Mouse (Mus musculus) intestine, postnatal 0 days (tissue): ENCODE measurements at regions not wholly inside any gene's neighbourhood (a gene's known extent, or its start where the extent isn't known, plus 50 kb on each side); places are given as distances from the start of the nearest gene placed in this dataset.

Experiments used
- ATAC-seq: fragments of 200-750 bp; cut with Nextera tagmentation; 2 replicates; pipeline ENCODE4 v1.8.0; 2017; ENCODE audit warnings: mild to moderate bottlenecking, moderate TSS enrichment, moderate library complexity
- H3K27ac ChIP-seq: fragments of 300-500 bp; sonication (generic); 2 replicates; pipeline ENCODE4 v1.5.1; 2014; ENCODE audit warnings: mild to moderate bottlenecking, low read depth, low read length, moderate library complexity
- H3K27me3 ChIP-seq: fragments of 300-500 bp; sonication (generic); replicated peaks from 2 replicates; pipeline ENCODE4 v1.6.1; 2014; ENCODE audit warnings: low read length, mixed read lengths; ENCODE audit not compliant: control insufficient read depth, insufficient read depth
- H3K36me3 ChIP-seq: fragments of 300-500 bp; sonication (generic); 2 replicates; pipeline ENCODE4 v1.6.1; 2014; ENCODE audit warnings: mild to moderate bottlenecking, moderate library complexity; ENCODE audit not compliant: control insufficient read depth, insufficient read depth
- H3K4me1 ChIP-seq: fragments of 300-500 bp; sonication (generic); replicated peaks from 2 replicates; pipeline ENCODE4 v1.6.1; 2014; ENCODE audit warnings: antibody characterized with exemption, low read length, mixed read lengths; ENCODE audit not compliant: control insufficient read depth, insufficient read depth
- H3K4me2 ChIP-seq: fragments of 300-500 bp; sonication (generic); replicated peaks from 2 replicates; pipeline ENCODE4 v1.6.1; 2014; ENCODE audit warnings: low read depth, mild to moderate bottlenecking, moderate library complexity
- H3K4me3 ChIP-seq: fragments of 300-500 bp; sonication (generic); 2 replicates; pipeline ENCODE4 v1.5.1; 2014; ENCODE audit warnings: low read depth, low read length
- H3K9ac ChIP-seq: fragments of 300-500 bp; sonication (generic); 2 replicates; pipeline ENCODE4 v1.6.1; 2014; ENCODE audit warnings: mild to moderate bottlenecking, low read depth, low read length
- H3K9me3 ChIP-seq: fragments of 300-500 bp; sonication (generic); 2 replicates; pipeline ENCODE4 v1.6.1; 2016; ENCODE audit warnings: mixed run types; ENCODE audit not compliant: control insufficient read depth
- CTCF ChIP-seq: sonication (generic); IDR thresholded peaks from 2 replicates; pipeline ENCODE4 v1.5.1; 2016; ENCODE audit warnings: low read depth, mild to moderate bottlenecking, control low read depth, antibody characterized with exemption, moderate library complexity
- WGBS: fragments of 180-500 bp; shearing (Covaris S2); extraction: QIAGEN DNeasy Blood & Tissue Kit; methylation state at CpG from one replicate; pipeline ENCODE4 v1.1.7; 2014; 5-methylcytosine and 5-hydroxymethylcytosine counted together

- no peak overlapping the region for H3K27ac ChIP-seq
- H3K9me3 ChIP-seq: no peaks in the 10 kb centered on the region
- no peaks in the 10 kb centered on the region for H3K27me3 ChIP-seq
- TF ChIP-seq CTCF: no peak
- no peak overlapping the region for H3K9ac ChIP-seq
- WGBS: 68% methylated on average over 11 of the region's 11 CpGs
- H3K4me1 ChIP-seq: no peaks in the 10 kb centered on the region
- H3K4me3 ChIP-seq: no peak overlapping the region
- H3K4me2 ChIP-seq: no peak overlapping the region
- H3K36me3 ChIP-seq: no peaks in the 10 kb centered on the region
- no peak for ATAC-seq
Measured at GRCm38 (mm10) chr10:92242714-92243440, 479.3 kb downstream of the Nedd1 start.

- WGBS: 79% methylated on average over 5 of the region's 5 CpGs
- H3K27me3 ChIP-seq: no peaks in the 10 kb centered on the region
- H3K9me3 ChIP-seq: no peaks in the 10 kb centered on the region
- H3K4me2 ChIP-seq: no peak overlapping the region
- no peak overlapping the region for H3K27ac ChIP-seq
- no peak for TF ChIP-seq CTCF
- no peak for ATAC-seq
- no peaks in the 10 kb centered on the region for H3K36me3 ChIP-seq
- H3K9ac ChIP-seq: no peak overlapping the region
- H3K4me1 ChIP-seq: no peaks in the 10 kb centered on the region
- H3K4me3 ChIP-seq: no peak overlapping the region
Measured at GRCm38 (mm10) chr10:92237881-92238280, 484.3 kb downstream of the Nedd1 start.

- H3K9ac ChIP-seq: no peak overlapping the region
- no peaks in the 10 kb centered on the region for H3K4me1 ChIP-seq
- H3K9me3 ChIP-seq: no peaks in the 10 kb centered on the region
- H3K27ac ChIP-seq: no peak overlapping the region
- no peaks in the 10 kb centered on the region for H3K27me3 ChIP-seq
- no peak overlapping the region for H3K4me2 ChIP-seq
- H3K4me3 ChIP-seq: no peak overlapping the region
- no peak for TF ChIP-seq CTCF
- 54% methylated on average over 2 of the region's 2 CpGs for WGBS
- H3K36me3 ChIP-seq: no peaks in the 10 kb centered on the region
- no peak for ATAC-seq
Measured at GRCm38 (mm10) chr10:92232081-92232480, 490.1 kb downstream of the Nedd1 start.

GRCm38 (mm10) chr10:92225818-92226217 lies 496.4 kb downstream of the Nedd1 start:
- Histone ChIP-seq H3K27me3 (no peaks in the 10 kb centered on the region), H3K9ac (no peak overlapping the region), H3K4me1 (no peaks in the 10 kb centered on the region), H3K36me3 (no peaks in the 10 kb centered on the region), H3K9me3 (no peaks in the 10 kb centered on the region), H3K27ac (no peak overlapping the region), H3K4me3 (no peak overlapping the region), H3K4me2 (no peak overlapping the region)
- ATAC-seq: no peak
- TF ChIP-seq CTCF: peak; percentile 34; the same call in 1 of the 2 replicates
- 78% methylated on average over 4 of the region's 4 CpGs for WGBS

- Histone ChIP-seq H3K27me3 (no peaks in the 10 kb centered on the region), H3K36me3 (no peaks in the 10 kb centered on the region), H3K4me1 (no peaks in the 10 kb centered on the region), H3K27ac (no peak overlapping the region), H3K9ac (no peak overlapping the region), H3K9me3 (no peaks in the 10 kb centered on the region), H3K4me2 (no peak overlapping the region), H3K4me3 (no peak overlapping the region)
- WGBS: 87% methylated on average over 7 of the region's 7 CpGs
- no peak for TF ChIP-seq CTCF
- no peak for ATAC-seq
Measured at GRCm38 (mm10) chr10:92225071-92225470, 497.1 kb downstream of the Nedd1 start.

- TF ChIP-seq CTCF: no peak
- H3K4me3 ChIP-seq: no peak overlapping the region
- H3K27ac ChIP-seq: no peak overlapping the region
- 53% methylated on average over 3 of the region's 3 CpGs for WGBS
- ATAC-seq: no peak
- no peaks in the 10 kb centered on the region for H3K36me3 ChIP-seq
- H3K4me2 ChIP-seq: no peak overlapping the region
- no peaks in the 10 kb centered on the region for H3K9me3 ChIP-seq
- no peaks in the 10 kb centered on the region for H3K4me1 ChIP-seq
- H3K27me3 ChIP-seq: no peaks in the 10 kb centered on the region
- H3K9ac ChIP-seq: no peak overlapping the region
Measured at GRCm38 (mm10) chr10:92219310-92219709, 502.9 kb downstream of the Nedd1 start.

GRCm38 (mm10) chr10:92170856-92171255 lies 551.4 kb downstream of the Nedd1 start:
- TF ChIP-seq CTCF: no peak
- Histone ChIP-seq H3K4me3 (no peak overlapping the region), H3K9me3 (no peaks in the 10 kb centered on the region), H3K27ac (no peak overlapping the region), H3K36me3 (no peaks in the 10 kb centered on the region), H3K4me1 (no peaks in the 10 kb centered on the region), H3K4me2 (no peak overlapping the region), H3K27me3 (no peaks in the 10 kb centered on the region), H3K9ac (no peak overlapping the region)
- WGBS: 79% methylated on average over 8 of the region's 8 CpGs
- ATAC-seq: no peak
